Mouse (Mus musculus): Measurements from ENCODE around the gene Pgrmc2.

DNA sequence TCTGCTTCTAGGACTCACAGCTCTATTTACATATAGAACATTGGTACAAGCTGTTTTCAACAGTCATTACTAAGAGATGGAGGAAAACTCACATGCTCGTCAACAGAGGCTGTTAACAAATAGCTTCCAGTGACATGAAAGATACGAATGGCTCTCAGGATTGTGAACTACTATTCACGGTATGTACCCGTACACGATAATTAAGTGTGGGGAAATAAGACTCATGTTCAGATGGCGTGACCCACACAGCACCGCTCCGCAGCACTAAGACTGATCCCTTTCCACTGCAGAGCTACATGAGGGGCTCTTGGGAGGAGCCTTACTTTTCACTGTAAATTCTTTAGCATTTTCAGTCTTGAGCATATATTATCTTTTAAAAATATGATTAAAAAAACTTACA is 7.5 kb downstream of the Pgrmc2 start:
- TF ChIP-seq POLR2A (IDR thresholded peaks at IDR 0.05; ENCODE audit: insufficient read length, low read depth) = no peak
- no peak for TF ChIP-seq USF1 (IDR thresholded peaks at IDR 0.05; ENCODE audit: low read depth)
- TF ChIP-seq POLR2AphosphoS2 (IDR thresholded peaks at IDR 0.05; ENCODE audit: insufficient read length, low read depth) = no peak
- no peak for TF ChIP-seq MAX (IDR thresholded peaks at IDR 0.05; ENCODE audit: low read depth)
- TF ChIP-seq TCF12 (IDR thresholded peaks at IDR 0.05; ENCODE audit: insufficient read depth, poor library complexity, severe bottlenecking) = no peak
- no peak for TF ChIP-seq TCF3 (IDR thresholded peaks at IDR 0.05; ENCODE audit: insufficient read length, low read depth)
- no peak for TF ChIP-seq SRF (IDR thresholded peaks at IDR 0.05; ENCODE audit: control insufficient read depth, insufficient read length, low read depth)
- no peak for TF ChIP-seq MYOD1 (IDR thresholded peaks at IDR 0.05; ENCODE audit: control insufficient read depth in 1 of 3, insufficient read length in 2 of 3, low read depth in 2 of 3)
- no peak for TF ChIP-seq E2F4 (IDR thresholded peaks at IDR 0.05; ENCODE audit: insufficient read depth)
- no peak for TF ChIP-seq MYOG (IDR thresholded peaks at IDR 0.05; ENCODE audit: control insufficient read depth in 1 of 3, insufficient read depth in 1 of 3, insufficient read length in 2 of 3, low read depth in 2 of 3)
- TF ChIP-seq REST (IDR thresholded peaks at IDR 0.05; ENCODE audit: insufficient read depth, insufficient read length) = no peak
